ENCODE assay signal across 8 mouse cellular contexts in the genomic region with DNA sequence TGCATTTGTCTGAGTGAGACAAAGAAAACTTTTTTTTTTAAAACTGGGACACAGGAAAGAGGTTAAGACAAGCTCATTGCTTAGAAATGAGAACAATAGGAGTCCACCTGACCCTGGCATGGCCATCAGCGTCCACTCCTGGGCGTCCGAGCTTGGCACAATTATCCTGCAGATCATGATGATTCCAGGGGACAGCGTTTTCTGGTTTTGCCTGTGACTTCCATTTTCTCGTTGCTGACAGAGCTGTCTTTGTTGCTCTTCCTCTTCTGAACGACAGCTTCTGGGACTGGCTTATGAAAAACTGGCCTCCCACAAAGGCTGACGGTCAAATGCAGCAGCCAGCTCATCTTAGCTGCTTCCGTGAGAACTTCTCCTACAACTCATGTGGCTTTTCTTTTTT. TPM values are rescaled to one million over a fixed set of nuclear protein-coding genes. Genes with fewer than 3 reads are reported as not detected.
DNase-seq lines count a peak whose midpoint lies in the region; ATAC-seq and TF ChIP-seq lines count a peak whose summit lies in the region.

No protein-coding gene starts in this region.

- DNase-seq in Muller cell, postnatal 12 days (ENCODE audit: inconsistent ontology term), result peak; percentile 79
- peak; percentile 27 for DNase-seq in fibroblast of lung, adult 2 months (ENCODE audit: low read depth)
- DNase-seq in adrenal gland, adult 2 months, result no peak
- DNase-seq in embryo, embryonic 10 days (ENCODE audit: low spot score), result no peak
- DNase-seq in adrenal gland, postnatal 14 days, result no peak

- H3K36me3 ChIP-seq in intestine, embryonic 16.5 days (ENCODE audit: control insufficient read depth, insufficient read depth, low read length), result no peaks in the 10 kb centered on the region
- no peaks in the 10 kb centered on the region for H3K36me3 ChIP-seq in intestine, postnatal 0 days (ENCODE audit: control insufficient read depth, insufficient read depth)
- H3K36me3 ChIP-seq in hindbrain, embryonic 15.5 days, result no peaks in the 10 kb centered on the region

- H3K27me3 ChIP-seq in intestine, embryonic 16.5 days (replicated peaks; ENCODE audit: control insufficient read depth, insufficient read depth, low read length), result no peaks in the 10 kb centered on the region
- no peaks in the 10 kb centered on the region for H3K27me3 ChIP-seq in intestine, postnatal 0 days (replicated peaks; ENCODE audit: control insufficient read depth, insufficient read depth, low read length)
- H3K27me3 ChIP-seq in hindbrain, embryonic 15.5 days, result no peaks in the 10 kb centered on the region

- WGBS in intestine, embryonic 16.5 days, result 68% methylated on average over 8 of the region's 8 CpGs
- 63% methylated on average over 8 of the region's 8 CpGs for WGBS in intestine, postnatal 0 days
- WGBS in hindbrain, embryonic 15.5 days, result 28% methylated on average over 8 of the region's 8 CpGs

- H3K9ac ChIP-seq in intestine, embryonic 16.5 days (ENCODE audit: low read depth, low read length), result no peak overlapping the region
- H3K9ac ChIP-seq in intestine, postnatal 0 days (ENCODE audit: low read depth, low read length), result no peak overlapping the region
- no peak overlapping the region for H3K9ac ChIP-seq in hindbrain, embryonic 15.5 days

- no peak overlapping the region for H3K4me3 ChIP-seq in intestine, embryonic 16.5 days (ENCODE audit: low read length)
- no peak overlapping the region for H3K4me3 ChIP-seq in intestine, postnatal 0 days (ENCODE audit: low read depth, low read length)
- no peak overlapping the region for H3K4me3 ChIP-seq in hindbrain, embryonic 15.5 days

- H3K4me2 ChIP-seq in intestine, embryonic 16.5 days (ENCODE audit: low read depth, low read length), result no peak overlapping the region
- H3K4me2 ChIP-seq in intestine, postnatal 0 days (replicated peaks; ENCODE audit: low read depth), result no peak overlapping the region
- no peak overlapping the region for H3K4me2 ChIP-seq in hindbrain, embryonic 15.5 days

- no peak for ATAC-seq in intestine, embryonic 16.5 days
- ATAC-seq in intestine, postnatal 0 days, result no peak
- 0 out of 2 replicates have a peak, but pooled peaks have one; percentile 10 for ATAC-seq in hindbrain, embryonic 15.5 days (ENCODE audit: low FRiP score, low read depth)

- H3K27ac ChIP-seq in intestine, embryonic 16.5 days (ENCODE audit: low read length), result peak overlapping the region; percentile 23
- H3K27ac ChIP-seq in intestine, postnatal 0 days (ENCODE audit: low read depth, low read length), result no peak overlapping the region
- H3K27ac ChIP-seq in hindbrain, embryonic 15.5 days (replicated peaks), result peak overlapping the region; percentile 77

- H3K9me3 ChIP-seq in intestine, embryonic 16.5 days (ENCODE audit: control insufficient read depth, low read length), result no peaks in the 10 kb centered on the region
- H3K9me3 ChIP-seq in intestine, postnatal 0 days (ENCODE audit: control insufficient read depth), result no peaks in the 10 kb centered on the region
- H3K9me3 ChIP-seq in hindbrain, embryonic 15.5 days, result no peaks in the 10 kb centered on the region

- no peak for TF ChIP-seq CTCF in intestine, postnatal 0 days (IDR thresholded peaks at IDR 0.05; ENCODE audit: low read depth)

- peaks cover 2% of the 10 kb centered on the region; the same call in 1 of the 2 replicates for H3K4me1 ChIP-seq in intestine, embryonic 16.5 days (ENCODE audit: control insufficient read depth, insufficient read depth, low read length)
- H3K4me1 ChIP-seq in intestine, postnatal 0 days (replicated peaks; ENCODE audit: control insufficient read depth, insufficient read depth, low read length), result no peaks in the 10 kb centered on the region
- H3K4me1 ChIP-seq in hindbrain, embryonic 15.5 days (replicated peaks), result peaks cover 22% of the 10 kb centered on the region

RNA-seq across cellular contexts. Expression of gene Bod1, which starts 41.4 kb away (rescaled TPM):
- polyA plus RNA-seq in intestine, embryonic 16.5 days (2015; fragmentation: Nextera tagmentation; extraction: Ambion mirVana), result 46.9 and 54.8 TPM in 2 replicates
- 37.4 and 40.4 TPM in 2 replicates for polyA plus RNA-seq in intestine, postnatal 0 days (2015; fragmentation: Nextera tagmentation; extraction: Ambion mirVana)
- polyA plus RNA-seq in hindbrain, embryonic 15.5 days (2015; fragmentation: Nextera tagmentation; extraction: Ambion mirVana), result 128 and 133 TPM in 2 replicates
- 10 to 100 TPM; 53.6 to 63.5 TPM for total RNA-seq in adrenal gland, adult 2 months (2021)
- polyA plus RNA-seq in adrenal gland, adult 2 months (2012; rRNA removed), result 29.4 and 125 TPM in 2 replicates
- total RNA-seq in adrenal gland, postnatal 14 days (2021), result 46.0 and 52.8 TPM in 2 replicates

Comparison
In these comparisons a context has a peak if more than half of its experiments do, and no peak if none do; other contexts are left out.
1. DNase-seq: peak in Muller cell, postnatal 12 days (single experiment) and fibroblast of lung, adult 2 months (single experiment); none in adrenal gland, adult 2 months (single experiment), embryo, embryonic 10 days (single experiment) and adrenal gland, postnatal 14 days (single experiment).